Mouse (Mus musculus) MN1 (cell line): ENCODE measurements around the gene Olfr855.

Experiments used
- DNase-seq: peaks from one replicate; pipeline ENCODE4 v3.0.0-alpha.2; 2016; ENCODE audit warnings: low spot score

The Olfr855 gene

DNA sequence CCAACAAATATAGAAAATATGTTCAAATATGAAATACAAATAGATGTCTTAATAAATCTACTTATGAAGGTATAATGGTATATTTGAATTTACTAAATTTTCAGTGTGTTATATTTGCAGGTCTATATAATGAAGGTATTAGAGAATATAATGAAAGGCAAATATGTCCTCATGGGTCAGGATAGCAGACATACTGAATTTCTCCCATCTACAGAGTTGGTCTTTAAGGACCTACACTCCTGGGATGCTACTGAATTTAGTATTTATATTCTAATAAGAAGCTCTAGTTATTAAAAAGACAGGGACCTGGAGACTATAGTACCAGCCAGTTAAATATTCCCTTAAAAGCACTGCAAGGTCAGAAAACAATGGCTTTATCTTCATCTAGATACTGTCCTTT lies at the start of gene Olfr855:
Gene Olfr855, plus strand, starts transcription at position 301 of the 400 bp plus-strand sequence.
- no peak for DNase-seq

DNA sequence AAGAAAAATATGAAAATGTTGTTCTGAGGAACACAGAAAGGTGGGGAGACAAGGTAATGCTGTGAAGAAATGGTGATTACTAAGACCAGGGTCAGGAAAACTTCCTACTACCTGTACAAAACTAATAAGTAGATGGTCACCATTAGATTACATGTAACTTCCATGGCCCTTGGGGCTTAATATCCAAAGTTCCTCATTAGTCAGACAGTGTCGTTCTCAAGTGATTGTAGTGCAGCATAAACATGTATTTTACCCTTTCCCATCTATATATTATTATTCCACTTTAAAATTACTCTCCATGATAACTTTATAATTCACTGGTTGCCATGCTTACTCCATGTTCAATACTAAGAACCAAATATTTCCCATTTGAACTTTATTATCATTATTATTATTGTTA lies 41.4 kb upstream of the Olfr855 start, which contains the start of gene Olfr853:
Gene Olfr853, minus strand, starts transcription at position 101 of the 400 bp plus-strand sequence.
- DNase-seq, result no peak

DNA sequence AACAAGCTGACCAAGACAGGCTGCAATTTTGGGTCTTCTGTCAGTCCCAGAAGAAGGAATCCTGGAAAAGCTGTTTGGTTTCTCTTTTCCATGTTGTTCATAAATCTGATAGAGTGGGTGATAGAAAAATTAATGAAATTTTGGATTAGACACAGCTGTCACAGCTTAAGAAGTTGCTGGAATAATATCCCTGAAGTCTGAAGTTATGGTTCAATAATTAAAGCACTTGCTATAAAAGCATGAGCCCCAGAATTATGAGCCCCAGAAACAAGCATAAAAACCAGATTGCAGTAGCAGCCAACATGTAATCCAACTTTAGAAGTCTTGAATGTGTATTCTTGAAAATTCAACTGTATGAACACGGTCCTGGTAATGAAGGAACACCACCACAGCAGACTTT lies 15.1 kb upstream of the Olfr855 start, which contains the start of gene Olfr854:
Gene Olfr854, minus strand, starts transcription at position 101 of the 400 bp plus-strand sequence.
- DNase-seq, result no peak

DNA sequence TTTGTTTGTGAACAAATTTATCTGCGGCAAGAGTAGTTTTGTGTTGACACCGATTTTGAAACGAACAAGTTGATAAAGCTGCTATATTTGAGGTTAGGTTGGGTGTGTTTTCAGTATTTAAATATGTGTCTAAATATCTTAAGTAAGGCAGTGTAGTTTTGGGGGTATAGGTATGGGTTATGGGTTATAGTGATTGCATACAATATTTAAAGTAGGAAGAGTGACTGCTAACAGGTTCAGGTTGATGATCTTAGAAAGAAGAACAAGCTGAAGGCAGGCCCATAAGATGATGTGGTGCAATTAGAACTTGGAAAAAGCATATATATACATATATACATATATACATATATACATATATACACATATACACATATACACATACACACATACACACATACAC lies 38.9 kb downstream of the Olfr855 start:
- no peak for DNase-seq

DNA sequence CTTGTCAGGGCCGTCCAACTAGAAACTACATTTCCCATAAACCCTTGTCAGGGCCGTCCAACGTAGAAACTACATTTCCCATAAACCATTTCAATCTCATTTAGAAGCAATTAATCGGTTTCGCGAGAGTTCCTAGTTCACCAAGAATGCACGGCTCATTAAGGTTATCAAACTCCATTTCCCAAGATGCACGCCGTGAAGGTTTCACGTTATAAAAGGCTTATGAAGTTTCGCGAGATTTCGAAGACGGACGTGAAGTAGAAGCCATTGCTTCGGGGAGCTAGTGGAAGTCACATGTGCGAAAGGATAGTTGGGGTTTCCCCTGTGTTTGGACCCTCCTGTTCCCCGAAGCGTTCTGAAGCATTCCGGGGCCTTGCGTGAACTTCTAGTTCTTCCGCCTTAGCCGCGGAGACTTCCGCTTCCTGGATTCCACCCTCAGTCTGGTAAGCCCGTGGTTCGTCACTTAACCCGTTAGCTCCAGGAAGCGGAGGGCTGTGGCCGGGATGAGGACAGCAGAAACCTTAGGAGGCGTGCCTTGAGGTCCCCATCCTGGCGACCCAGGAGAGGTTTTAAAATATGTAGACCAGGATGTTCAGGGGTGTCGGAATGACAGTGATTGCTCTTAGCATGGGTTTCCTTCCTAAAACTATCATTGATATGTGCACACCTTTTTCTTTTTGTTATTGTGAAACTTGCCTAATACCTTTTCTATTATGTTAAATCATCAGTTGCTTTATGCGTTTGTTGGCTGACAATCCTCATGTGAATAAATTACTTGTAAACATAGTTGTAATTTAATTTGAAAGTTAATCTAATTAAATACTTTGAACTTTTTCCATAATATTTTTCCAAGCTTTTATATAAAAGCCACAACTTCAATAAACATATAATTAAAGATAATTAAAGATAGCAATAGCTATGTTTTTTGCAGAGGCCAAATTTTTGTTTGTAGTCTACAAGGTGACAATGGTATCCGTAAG lies 39.7 kb downstream of the Olfr855 start, which contains the start of gene Zfp317:
Gene Zfp317, plus strand, starts transcription at position 260 of the 980 bp plus-strand sequence.
- DNase-seq, result peak; percentile 98

DNA sequence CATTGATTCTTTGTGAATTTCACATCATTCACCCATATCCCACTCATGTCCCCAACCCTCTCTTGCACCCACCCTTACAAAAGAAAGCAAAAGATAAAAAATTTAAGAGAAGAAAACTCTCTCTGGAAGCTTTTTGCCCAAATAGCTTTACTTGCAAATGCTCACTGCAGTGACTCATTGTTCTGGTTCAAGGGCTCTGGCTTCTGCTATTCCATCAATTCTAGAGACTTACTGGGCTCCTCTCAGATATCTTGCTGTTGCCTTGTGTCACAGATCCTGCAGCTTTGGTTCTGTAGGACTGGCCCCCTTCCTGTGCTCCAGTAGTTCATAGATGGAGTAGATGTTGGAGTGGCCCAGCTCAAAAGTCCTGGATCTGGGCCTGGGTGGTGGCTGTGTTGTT lies 47.2 kb downstream of the Olfr855 start:
- no peak for DNase-seq
